Comparison of ENCODE assay signal across 8 mouse cellular contexts in the genomic region with DNA sequence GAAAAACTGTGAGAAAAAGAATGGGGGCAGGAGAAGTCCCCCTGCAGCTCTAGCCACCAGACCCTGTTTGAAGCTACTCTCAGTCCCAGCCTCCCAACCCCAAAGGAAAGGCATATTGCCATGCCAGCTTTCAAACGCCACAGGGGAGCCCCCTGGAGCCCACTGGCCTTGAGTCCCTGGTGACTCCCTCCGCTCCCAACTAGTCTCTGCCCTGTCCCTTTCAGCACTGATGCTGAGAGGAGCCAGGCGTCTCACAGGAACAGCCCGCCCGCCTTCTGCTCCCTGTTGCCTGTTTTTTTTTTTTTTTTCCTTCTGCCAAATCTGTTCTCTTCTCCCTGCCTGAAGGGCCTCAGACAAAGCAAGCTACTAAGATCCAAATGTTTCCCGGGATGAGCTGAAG. TPM values are rescaled to one million over a fixed set of nuclear protein-coding genes. Genes with fewer than 3 reads are reported as not detected.
DNase-seq lines count a peak whose midpoint lies in the region; ATAC-seq lines count a peak whose summit lies in the region.

No protein-coding gene starts in this region.

- no peaks in the 10 kb centered on the region for H3K36me3 ChIP-seq in heart, embryonic 15.5 days
- H3K36me3 ChIP-seq in heart, embryonic 12.5 days: no peaks in the 10 kb centered on the region
- H3K36me3 ChIP-seq in forebrain, embryonic 15.5 days: no peaks in the 10 kb centered on the region
- H3K36me3 ChIP-seq in limb, embryonic 15.5 days: peaks cover 29% of the 10 kb centered on the region

- H3K4me2 ChIP-seq in heart, embryonic 15.5 days: no peak overlapping the region
- no peak overlapping the region for H3K4me2 ChIP-seq in heart, embryonic 12.5 days
- H3K4me2 ChIP-seq in forebrain, embryonic 15.5 days (replicated peaks): no peak overlapping the region
- H3K4me2 ChIP-seq in limb, embryonic 15.5 days: no peak overlapping the region

- 0 out of 2 replicates have a peak overlapping the region, but pooled peaks have one; percentile 14 for H3K27ac ChIP-seq in heart, embryonic 15.5 days
- H3K27ac ChIP-seq in heart, embryonic 12.5 days (ENCODE audit: poor library complexity, severe bottlenecking): no peak overlapping the region
- peak overlapping the region; percentile 94 for H3K27ac ChIP-seq in forebrain, embryonic 15.5 days (replicated peaks)
- H3K27ac ChIP-seq in limb, embryonic 15.5 days: peak overlapping the region; percentile 82

- peaks cover 48% of the 10 kb centered on the region for H3K4me1 ChIP-seq in heart, embryonic 15.5 days (replicated peaks)
- peaks cover 39% of the 10 kb centered on the region for H3K4me1 ChIP-seq in heart, embryonic 12.5 days (replicated peaks)
- H3K4me1 ChIP-seq in forebrain, embryonic 15.5 days: peaks cover 47% of the 10 kb centered on the region
- H3K4me1 ChIP-seq in limb, embryonic 15.5 days: peaks cover 71% of the 10 kb centered on the region

- no peaks in the 10 kb centered on the region for H3K9me3 ChIP-seq in heart, embryonic 15.5 days (replicated peaks)
- no peaks in the 10 kb centered on the region for H3K9me3 ChIP-seq in heart, embryonic 12.5 days (replicated peaks)
- no peaks in the 10 kb centered on the region for H3K9me3 ChIP-seq in forebrain, embryonic 15.5 days
- no peaks in the 10 kb centered on the region for H3K9me3 ChIP-seq in limb, embryonic 15.5 days

- DNase-seq in brain, embryonic 18.5 days (ENCODE audit: low read depth, low spot score): peak; percentile 57
- DNase-seq in kidney, adult 11 months: no peak

- 0 out of 2 replicates have a peak, but pooled peaks cover 15% of the 10 kb centered on the region for H3K27me3 ChIP-seq in heart, embryonic 15.5 days
- H3K27me3 ChIP-seq in heart, embryonic 12.5 days (replicated peaks): peaks cover 47% of the 10 kb centered on the region
- H3K27me3 ChIP-seq in forebrain, embryonic 15.5 days: no peaks in the 10 kb centered on the region
- H3K27me3 ChIP-seq in limb, embryonic 15.5 days: no peaks in the 10 kb centered on the region

- ATAC-seq in heart, embryonic 15.5 days (replicated peaks; ENCODE audit: insufficient number of reproducible peaks, insufficient read depth, low FRiP score, low read depth): no peak
- no peak for ATAC-seq in heart, embryonic 12.5 days (ENCODE audit: insufficient number of reproducible peaks, low FRiP score)
- peak; percentile 84 for ATAC-seq in forebrain, embryonic 15.5 days (replicated peaks)
- ATAC-seq in limb, embryonic 15.5 days (ENCODE audit: insufficient number of reproducible peaks, low FRiP score, low TSS enrichment, low read depth): no peak
- no peak for ATAC-seq in erythroid progenitor cell, adult 5-6 weeks (replicated peaks; ENCODE audit: low FRiP score, poor library complexity, severe bottlenecking)
- ATAC-seq in megakaryocyte progenitor cell, adult 5-6 weeks (replicated peaks; ENCODE audit: poor library complexity): no peak

- WGBS in heart, embryonic 15.5 days: 22% methylated on average over 6 of the region's 6 CpGs
- WGBS in heart, embryonic 12.5 days: 16% methylated on average over 6 of the region's 6 CpGs
- WGBS in forebrain, embryonic 15.5 days: 6% methylated on average over 6 of the region's 6 CpGs
- 28% methylated on average over 6 of the region's 6 CpGs for WGBS in limb, embryonic 15.5 days

- no peak overlapping the region for H3K9ac ChIP-seq in heart, embryonic 15.5 days
- no peak overlapping the region for H3K9ac ChIP-seq in heart, embryonic 12.5 days
- peak overlapping the region; percentile 20; the same call in 1 of the 2 replicates for H3K9ac ChIP-seq in forebrain, embryonic 15.5 days (replicated peaks)
- H3K9ac ChIP-seq in limb, embryonic 15.5 days: no peak overlapping the region

- no peak overlapping the region for H3K4me3 ChIP-seq in heart, embryonic 15.5 days
- no peak overlapping the region for H3K4me3 ChIP-seq in heart, embryonic 12.5 days
- H3K4me3 ChIP-seq in forebrain, embryonic 15.5 days: no peak overlapping the region
- no peak overlapping the region for H3K4me3 ChIP-seq in limb, embryonic 15.5 days

RNA-seq across cellular contexts. Expression of a gene that starts 10.2 kb away (rescaled TPM):
- 11.4 and 20.8 TPM in 2 replicates for polyA plus RNA-seq in heart, embryonic 15.5 days (2015; fragmentation: Nextera tagmentation; extraction: Ambion mirVana)
- polyA plus RNA-seq in heart, embryonic 12.5 days (2016; fragmentation: Nextera tagmentation; extraction: Ambion mirVana): 7.1 and 7.3 TPM in 2 replicates
- 42.8 TPM in 2 replicates for polyA plus RNA-seq in forebrain, embryonic 15.5 days (2015; fragmentation: Nextera tagmentation; extraction: Ambion mirVana)
- 125 and 136 TPM in 2 replicates for polyA plus RNA-seq in limb, embryonic 15.5 days (2015; fragmentation: Nextera tagmentation; extraction: Ambion mirVana)
- total RNA-seq in erythroid progenitor cell, adult 5-6 weeks (2015; ENCODE audit: low replicate concordance): not detected in 2 replicates
- not detected in 2 replicates for total RNA-seq in erythroid progenitor cell, adult 5-6 weeks (2017; ENCODE audit: low replicate concordance)
- not detected in 2 replicates for total RNA-seq in megakaryocyte progenitor cell, adult 5-6 weeks (2015)
- 0.17 TPM in 1 of 2 replicates, not detected in the other for total RNA-seq in megakaryocyte progenitor cell, adult 5-6 weeks (2017)

RNA-seq across cellular contexts. Expression of a gene that starts 30.8 kb away (rescaled TPM):
- polyA plus RNA-seq in heart, embryonic 15.5 days (2015; fragmentation: Nextera tagmentation; extraction: Ambion mirVana): 0.83 and 1.1 TPM in 2 replicates
- polyA plus RNA-seq in heart, embryonic 12.5 days (2016; fragmentation: Nextera tagmentation; extraction: Ambion mirVana): 4.0 and 4.3 TPM in 2 replicates
- 1.1 and 1.2 TPM in 2 replicates for polyA plus RNA-seq in forebrain, embryonic 15.5 days (2015; fragmentation: Nextera tagmentation; extraction: Ambion mirVana)
- polyA plus RNA-seq in limb, embryonic 15.5 days (2015; fragmentation: Nextera tagmentation; extraction: Ambion mirVana): 6.9 and 7.9 TPM in 2 replicates
- 82.9 and 109 TPM in 2 replicates for total RNA-seq in erythroid progenitor cell, adult 5-6 weeks (2015; ENCODE audit: low replicate concordance)
- total RNA-seq in erythroid progenitor cell, adult 5-6 weeks (2017; ENCODE audit: low replicate concordance): 115 and 153 TPM in 2 replicates
- total RNA-seq in megakaryocyte progenitor cell, adult 5-6 weeks (2015): 22.2 and 23.6 TPM in 2 replicates
- total RNA-seq in megakaryocyte progenitor cell, adult 5-6 weeks (2017): 15.3 and 22.6 TPM in 2 replicates

RNA-seq across cellular contexts. Expression of a gene that starts 41.3 kb away (rescaled TPM):
- polyA plus RNA-seq in heart, embryonic 15.5 days (2015; fragmentation: Nextera tagmentation; extraction: Ambion mirVana): 46.0 and 54.6 TPM in 2 replicates
- 56.5 and 62.1 TPM in 2 replicates for polyA plus RNA-seq in heart, embryonic 12.5 days (2016; fragmentation: Nextera tagmentation; extraction: Ambion mirVana)
- polyA plus RNA-seq in forebrain, embryonic 15.5 days (2015; fragmentation: Nextera tagmentation; extraction: Ambion mirVana): 6.0 and 6.7 TPM in 2 replicates
- 132 and 149 TPM in 2 replicates for polyA plus RNA-seq in limb, embryonic 15.5 days (2015; fragmentation: Nextera tagmentation; extraction: Ambion mirVana)
- total RNA-seq in erythroid progenitor cell, adult 5-6 weeks (2015; ENCODE audit: low replicate concordance): not detected in 2 replicates
- total RNA-seq in erythroid progenitor cell, adult 5-6 weeks (2017; ENCODE audit: low replicate concordance): not detected in 2 replicates
- total RNA-seq in megakaryocyte progenitor cell, adult 5-6 weeks (2015): 0.05 and 0.15 TPM in 2 replicates
- 0.21 and 0.44 TPM in 2 replicates for total RNA-seq in megakaryocyte progenitor cell, adult 5-6 weeks (2017)
